Mouse (Mus musculus): ENCODE measurements around the gene Dydc1. TPM values are rescaled to one million over a fixed set of nuclear protein-coding genes. Genes with fewer than 3 reads are reported as not detected.

Dydc1 gene
- polyA plus RNA-seq, 1 experiment from 2014 or later = not detected

Other genes starting within 250 kb of the Dydc1 start
- 0.69 and 4.3 TPM in 2 replicates for gene Sh2d4b, start 179.6 kb upstream of the Dydc1 start, polyA plus RNA-seq (2015; fragmentation: Nextera tagmentation; extraction: Ambion mirVana)
- gene Tspan14, start 106.1 kb upstream of the Dydc1 start, polyA plus RNA-seq (2015; fragmentation: Nextera tagmentation; extraction: Ambion mirVana) = 32.7 and 50.9 TPM in 2 replicates
- 42.9 and 44.8 TPM in 2 replicates for gene Fam213a, start 59.1 kb upstream of the Dydc1 start, polyA plus RNA-seq (2015; fragmentation: Nextera tagmentation; extraction: Ambion mirVana)
- gene Dydc2, start 3.7 kb upstream of the Dydc1 start, polyA plus RNA-seq (2015; fragmentation: Nextera tagmentation; extraction: Ambion mirVana) = not detected in 2 replicates
- 0.45 and 0.67 TPM in 2 replicates for gene Mat1a, start 32.1 kb downstream of the Dydc1 start, polyA plus RNA-seq (2015; fragmentation: Nextera tagmentation; extraction: Ambion mirVana)
- 2.3 and 3.5 TPM in 2 replicates for gene Sftpa1, start 58.9 kb downstream of the Dydc1 start, polyA plus RNA-seq (2015; fragmentation: Nextera tagmentation; extraction: Ambion mirVana)
- gene Mbl1, start 78.5 kb downstream of the Dydc1 start, polyA plus RNA-seq (2015; fragmentation: Nextera tagmentation; extraction: Ambion mirVana) = 0.15 TPM in 1 of 2 replicates, not detected in the other
- 0.10 TPM in 1 of 2 replicates, not detected in the other for gene Sftpd, start 112.2 kb downstream of the Dydc1 start, polyA plus RNA-seq (2015; fragmentation: Nextera tagmentation; extraction: Ambion mirVana)
- gene Gm2832, start 205.9 kb downstream of the Dydc1 start, polyA plus RNA-seq (2015; fragmentation: Nextera tagmentation; extraction: Ambion mirVana) = not detected in 2 replicates

Measured in heart, embryonic 15.5 days (tissue).